Mouse (Mus musculus) CH12.LX (cell line): ENCODE data around the gene Opcml.

Experiments
- BHLHE40 ChIP-seq: IDR thresholded peaks from 2 replicates; pipeline ENCODE4 v1.6.1; 2011; ENCODE audit warnings: mild to moderate bottlenecking, low read depth, low read length, improper control_type of control experiment
- CTCF ChIP-seq, 2 experiments: IDR thresholded peaks in 1 of 2; conservative IDR thresholded peaks in 1 of 2; 2 replicates each; pipeline ENCODE4 v1.5.1; 2011 to 2012; ENCODE audit warnings: low read depth in 2 of 2, low read length in 2 of 2, improper control_type of control experiment in 1 of 2, inconsistent platforms in 1 of 2, mild to moderate bottlenecking in 1 of 2, moderate library complexity in 1 of 2
- POLR2A ChIP-seq: IDR thresholded peaks from 2 replicates; pipeline ENCODE4 v1.6.1; 2011; ENCODE audit warnings: low read depth, mild to moderate bottlenecking, improper control_type of control experiment, low read length
- RCOR1 ChIP-seq: conservative IDR thresholded peaks from 2 replicates; pipeline ENCODE4 v1.6.1; 2012; ENCODE audit warnings: low read depth, mild to moderate bottlenecking, inconsistent platforms, low read length, improper control_type of control experiment
- SIN3A ChIP-seq: IDR thresholded peaks from 2 replicates; pipeline ENCODE4 v1.6.1; 2012; ENCODE audit warnings: low read length, improper control_type of control experiment, inconsistent platforms
- ZKSCAN1 ChIP-seq: IDR thresholded peaks from 2 replicates; pipeline ENCODE4 v1.6.1; 2012; ENCODE audit warnings: low read depth, inconsistent platforms, low read length, improper control_type of control experiment, borderline replicate concordance

- TF ChIP-seq RCOR1 = no peak
- no peak for TF ChIP-seq CTCF (conservative IDR thresholded peaks at IDR 0.05 in 1 of 2, IDR thresholded peaks at IDR 0.05 in 1 of 2; ENCODE audit: low read depth in 2 of 2, low read length in 2 of 2)
- no peak for TF ChIP-seq SIN3A
- no peak for TF ChIP-seq ZKSCAN1
- TF ChIP-seq BHLHE40 = no peak
- no peak for TF ChIP-seq POLR2A
Observed at GRCm38 (mm10) chr9:28084273-28084726, 293.7 kb downstream of the Opcml start.
